In genomic region chr3:141946846-141947245, GRCm38 (mm10) we compare ENCODE assay signal across 17 mouse cellular contexts.
"Had no signal": no experiment of that assay in that cellular context is flagged by ENCODE, and none has a peak within 500 bp of the region (broad histone marks: within the 10 kb centered on the region; RNA-seq: fewer than 3 reads in every experiment).

No protein-coding gene starts in this region.

- H3K9me3 ChIP-seq: limb, embryonic 12.5 days; liver, embryonic 12.5 days; liver, embryonic 15.5 days; neural tube, embryonic 12.5 days; neural tube, embryonic 15.5 days had no signal

- H3K36me3 ChIP-seq: limb, embryonic 12.5 days; liver, embryonic 12.5 days; liver, embryonic 15.5 days; neural tube, embryonic 12.5 days; neural tube, embryonic 15.5 days had no signal

- H3K27ac ChIP-seq: kidney, postnatal 0 days; left cerebral cortex, adult 2 months; limb, embryonic 12.5 days; liver, embryonic 12.5 days; liver, embryonic 15.5 days; macrophage; neural tube, embryonic 12.5 days; neural tube, embryonic 15.5 days had no signal

- H3K9ac ChIP-seq: limb, embryonic 12.5 days; liver, embryonic 12.5 days; liver, embryonic 15.5 days; neural tube, embryonic 12.5 days; neural tube, embryonic 15.5 days had no signal

- ATAC-seq: intestine, postnatal 0 days; liver, embryonic 12.5 days had no signal

- H3K27me3 ChIP-seq: limb, embryonic 12.5 days; liver, embryonic 12.5 days; liver, embryonic 15.5 days; neural tube, embryonic 12.5 days; neural tube, embryonic 15.5 days had no signal

- H3K4me3 ChIP-seq: left cerebral cortex, adult 2 months; limb, embryonic 12.5 days; liver, embryonic 12.5 days; liver, embryonic 15.5 days; neural tube, embryonic 12.5 days; neural tube, embryonic 15.5 days had no signal

- H3K4me1 ChIP-seq: liver, embryonic 12.5 days; liver, embryonic 15.5 days had no signal

- DNase-seq: kidney, adult 2 months; kidney, postnatal 36 days; layer of hippocampus, postnatal 36 days; liver; lung, adult 18-20 months; lung, postnatal 14 days; thymus, adult 18-20 months; thymus, postnatal 36 days had no signal

- H3K4me2 ChIP-seq: limb, embryonic 12.5 days; liver, embryonic 12.5 days; liver, embryonic 15.5 days; neural tube, embryonic 12.5 days; neural tube, embryonic 15.5 days had no signal
